Mouse (Mus musculus) erythroblast, embryonic 14.5 days (primary cell): ENCODE measurements around the gene Plekho2. TPM values are rescaled to one million over a fixed set of nuclear protein-coding genes. Genes with fewer than 3 reads are reported as not detected.

Experiments
- H3K27me3 ChIP-seq: 2 replicates; pipeline ENCODE4 v1.6.1; 2012; ENCODE audit warnings: inconsistent platforms; ENCODE audit not compliant: control insufficient read depth
- H3K36me3 ChIP-seq: 2 replicates; pipeline ENCODE4 v1.6.1; 2012; ENCODE audit warnings: mild to moderate bottlenecking, inconsistent platforms; ENCODE audit not compliant: control insufficient read depth
- H3K4me1 ChIP-seq: 2 replicates; pipeline ENCODE4 v1.6.1; 2012; ENCODE audit warnings: inconsistent platforms; ENCODE audit not compliant: control insufficient read depth
- H3K4me3 ChIP-seq: replicated peaks from 2 replicates; pipeline ENCODE3; 2012; ENCODE audit warnings: moderate library complexity, mild to moderate bottlenecking, inconsistent platforms
- H3K9me3 ChIP-seq: 2 replicates; pipeline ENCODE4 v1.6.1; 2012; ENCODE audit warnings: low read length, inconsistent platforms, mixed read lengths; ENCODE audit not compliant: control insufficient read depth
- GATA1 ChIP-seq: IDR thresholded peaks from 2 replicates; pipeline ENCODE4 v1.6.1; 2012; ENCODE audit warnings: low read length, inconsistent platforms, mixed read lengths
- TAL1 ChIP-seq: IDR thresholded peaks from 3 replicates; pipeline ENCODE4 v1.6.1; 2012; ENCODE audit warnings: low read length, inconsistent platforms, mixed read lengths
- polyA plus RNA-seq: library from polyadenylated mRNA; stranded (reverse); fragments of >175 nt; gene quantifications from 2 replicates; pipeline ENCODE4 v1.2.3, GENCODE M21; 2012

Plekho2 gene
- polyA plus RNA-seq, 1 experiment = 11.7 TPM

- TF ChIP-seq TAL1 (no peak), GATA1 (no peak)
These were observed 41.8 kb downstream of the Plekho2 start for GRCm38 (mm10) chr9:65537901-65538630.

GRCm38 (mm10) chr9:65536491-65536890 is 43.3 kb downstream of the Plekho2 start:
- Histone ChIP-seq H3K36me3 (no peaks in the 10 kb centered on the region; the same call in 1 of the 2 replicates), H3K9me3 (no peaks in the 10 kb centered on the region), H3K27me3 (no peaks in the 10 kb centered on the region), H3K4me3 (no peak overlapping the region), H3K4me1 (peaks cover 66% of the 10 kb centered on the region)
- TF ChIP-seq TAL1 = no peak
- no peak for TF ChIP-seq GATA1

More at GRCm38 (mm10) chr9:65537901-65538630, 41.8 kb downstream of the Plekho2 start:
- Histone ChIP-seq H3K9me3 (no peaks in the 10 kb centered on the region), H3K27me3 (no peaks in the 10 kb centered on the region), H3K4me3 (no peak overlapping the region), H3K36me3 (no peaks in the 10 kb centered on the region), H3K4me1 (peaks cover 68% of the 10 kb centered on the region)

DNA sequence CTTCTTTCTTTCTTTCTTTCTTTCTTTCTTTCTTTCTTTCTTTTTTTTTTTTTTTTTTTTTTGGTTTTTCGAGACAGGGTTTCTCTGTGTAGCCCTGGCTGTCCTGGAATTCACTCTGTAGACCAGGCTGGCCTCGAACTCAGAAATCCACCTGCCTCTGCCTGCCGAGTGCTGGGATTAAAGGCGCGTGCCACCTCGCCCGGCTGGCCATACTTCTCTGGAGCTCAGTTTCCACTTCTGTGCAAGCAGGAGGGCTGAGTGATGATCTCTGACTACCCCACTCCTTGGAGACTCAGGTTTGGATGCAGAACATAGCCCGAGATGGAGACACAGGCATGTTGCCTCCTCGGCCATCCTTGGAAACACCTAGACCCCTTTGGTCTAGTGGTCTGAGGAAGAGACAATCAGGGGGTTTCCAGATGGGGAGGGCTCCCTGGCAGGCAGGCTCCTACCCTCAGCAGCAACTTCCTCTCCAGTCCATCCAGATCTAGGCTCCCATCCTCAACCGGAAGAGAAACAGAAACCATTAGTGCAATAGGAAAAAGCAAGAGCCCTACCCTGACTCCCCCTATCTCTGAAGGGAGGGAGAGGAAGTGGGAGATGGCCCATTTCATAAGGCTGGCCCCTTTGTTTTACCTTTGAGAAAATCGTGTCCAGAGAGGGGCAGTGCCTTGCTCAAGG is 43.9 kb downstream of the Plekho2 start:
- H3K4me1 ChIP-seq = peaks cover 66% of the 10 kb centered on the region
- H3K4me3 ChIP-seq = no peak overlapping the region
- no peaks in the 10 kb centered on the region for H3K27me3 ChIP-seq
- no peaks in the 10 kb centered on the region for H3K9me3 ChIP-seq
- no peak for TF ChIP-seq TAL1
- no peak for TF ChIP-seq GATA1
- H3K36me3 ChIP-seq = peaks cover 3% of the 10 kb centered on the region

DNA sequence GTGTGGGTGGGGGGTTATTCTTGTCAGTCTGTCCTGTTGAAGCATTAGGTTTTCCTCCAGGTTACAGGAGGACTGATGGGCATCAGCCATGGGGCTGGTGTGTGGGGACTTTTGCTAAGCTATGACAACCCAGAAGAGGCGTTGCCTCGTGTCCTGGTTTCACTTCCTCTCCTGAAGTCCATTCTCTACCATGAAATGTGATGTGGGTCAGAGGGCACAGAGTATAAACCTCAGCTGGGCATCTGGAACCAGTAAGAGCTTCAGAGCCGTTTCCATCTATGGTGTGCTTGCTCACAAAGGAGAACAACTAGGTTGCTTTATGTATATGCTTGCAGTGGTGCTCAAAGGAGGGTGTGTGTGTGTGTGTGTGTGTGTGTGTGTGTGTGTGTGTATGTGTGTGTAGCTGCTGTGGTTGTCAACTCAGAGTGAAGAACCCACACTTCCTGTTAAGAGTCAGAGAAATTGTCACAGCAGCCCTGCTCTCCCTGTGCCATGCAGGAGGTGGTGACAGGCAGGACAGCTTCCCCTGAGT is 44.6 kb downstream of the Plekho2 start:
- no peaks in the 10 kb centered on the region for H3K27me3 ChIP-seq
- peaks cover 73% of the 10 kb centered on the region for H3K4me1 ChIP-seq
- TF ChIP-seq TAL1 (no peak), GATA1 (no peak)

GRCm38 (mm10) chr9:65534111-65534510 is 45.7 kb downstream of the Plekho2 start:
- H3K27me3 ChIP-seq = no peaks in the 10 kb centered on the region
- H3K36me3 ChIP-seq = peaks cover 3% of the 10 kb centered on the region
- H3K4me1 ChIP-seq = peaks cover 79% of the 10 kb centered on the region
- H3K9me3 ChIP-seq = no peaks in the 10 kb centered on the region
- H3K4me3 ChIP-seq = no peak overlapping the region
- no peak for TF ChIP-seq TAL1
- TF ChIP-seq GATA1 = no peak

More for the DNA sequence above, 44.6 kb downstream of the Plekho2 start:
- H3K4me3 ChIP-seq = no peak overlapping the region
- no peaks in the 10 kb centered on the region for H3K9me3 ChIP-seq
- peaks cover 3% of the 10 kb centered on the region for H3K36me3 ChIP-seq

- peaks cover 3% of the 10 kb centered on the region for H3K36me3 ChIP-seq
- TF ChIP-seq TAL1 = no peak
- TF ChIP-seq GATA1 = no peak
- H3K4me3 ChIP-seq = no peak overlapping the region
- H3K9me3 ChIP-seq = no peaks in the 10 kb centered on the region
- no peaks in the 10 kb centered on the region for H3K27me3 ChIP-seq
- peaks cover 80% of the 10 kb centered on the region for H3K4me1 ChIP-seq
These were observed 46.9 kb downstream of the Plekho2 start for GRCm38 (mm10) chr9:65532986-65533385.

DNA sequence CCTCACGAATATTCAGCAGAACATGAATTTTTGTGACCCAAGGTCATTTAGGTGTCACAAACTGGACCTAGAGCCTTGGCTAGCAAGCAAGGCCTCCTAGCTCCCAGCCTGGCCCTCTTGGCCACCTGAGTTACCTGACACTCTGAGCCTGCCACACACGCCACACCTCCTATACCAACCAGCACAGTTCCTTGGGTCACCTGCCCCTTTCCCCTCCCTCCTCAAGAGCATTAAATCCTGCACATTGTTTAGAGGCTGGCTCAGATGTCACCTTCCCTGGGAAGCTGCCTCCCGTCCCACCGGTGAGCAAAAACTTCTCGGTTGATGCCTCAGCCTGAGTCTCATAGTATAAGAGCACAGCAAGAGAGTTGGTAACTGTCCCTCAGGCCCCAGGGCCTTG is 48.6 kb downstream of the Plekho2 start:
- Histone ChIP-seq H3K4me3 (no peak overlapping the region), H3K9me3 (no peaks in the 10 kb centered on the region), H3K27me3 (no peaks in the 10 kb centered on the region), H3K36me3 (peaks cover 3% of the 10 kb centered on the region), H3K4me1 (peaks cover 85% of the 10 kb centered on the region)
- TF ChIP-seq GATA1 = no peak
- no peak for TF ChIP-seq TAL1

DNA sequence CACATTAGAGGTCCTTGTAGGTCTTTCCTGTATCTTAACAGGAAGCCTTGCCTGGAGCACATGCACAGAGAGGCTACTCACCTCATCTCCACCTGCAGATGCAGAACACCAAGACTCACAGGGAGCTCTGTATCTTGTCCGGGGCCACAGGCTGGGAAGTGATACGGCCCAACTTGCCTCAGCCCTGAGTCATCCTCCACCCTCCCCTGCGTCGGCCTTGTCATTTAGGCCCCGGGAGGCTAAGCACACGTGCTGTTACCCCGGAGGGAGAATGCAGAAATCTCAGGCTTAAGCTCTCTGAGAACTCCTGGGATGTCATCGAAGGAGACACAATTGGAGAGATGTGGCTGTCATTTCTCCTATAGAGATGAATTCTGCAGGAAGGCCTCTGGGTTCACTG is 50.2 kb downstream of the Plekho2 start:
- Histone ChIP-seq H3K27me3 (no peaks in the 10 kb centered on the region), H3K4me1 (peaks cover 81% of the 10 kb centered on the region), H3K4me3 (peak overlapping the region; percentile 8), H3K9me3 (no peaks in the 10 kb centered on the region), H3K36me3 (peaks cover 3% of the 10 kb centered on the region)
- TF ChIP-seq GATA1 (peak; percentile 29; the same call in 1 of the 2 replicates), TAL1 (peak; percentile 41; the same call in 1 of the 3 replicates)

DNA sequence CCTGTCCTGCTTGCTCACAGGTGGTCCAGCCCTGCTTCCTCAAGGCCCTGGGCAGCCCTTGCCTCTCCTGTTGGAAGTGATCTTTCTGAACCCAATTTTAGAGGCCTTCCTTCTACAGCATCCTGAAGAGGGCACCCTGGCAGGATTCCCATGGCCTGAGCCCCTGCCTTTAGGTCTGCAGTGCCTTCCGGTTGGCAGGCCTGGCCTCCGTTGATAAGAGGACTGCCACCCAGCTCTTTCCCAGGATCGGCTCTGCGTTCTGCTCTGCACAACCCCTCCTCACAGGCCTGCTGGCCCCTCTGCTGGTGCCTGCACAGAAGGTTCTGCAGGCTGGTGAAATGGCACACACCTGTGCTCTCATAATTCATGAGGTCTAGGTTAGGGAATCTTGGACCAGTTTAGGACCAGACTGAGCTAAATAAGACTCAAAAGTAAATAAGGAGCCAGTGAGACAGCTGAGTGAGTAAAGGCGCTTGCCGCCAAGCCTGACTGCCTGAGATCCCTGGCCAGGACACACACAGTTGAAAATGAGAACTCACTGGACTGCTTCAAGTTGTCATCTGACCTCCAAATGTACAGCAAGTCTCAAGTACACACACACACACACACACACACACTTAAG is 51.3 kb downstream of the Plekho2 start:
- Histone ChIP-seq H3K4me1 (peaks cover 82% of the 10 kb centered on the region), H3K9me3 (no peaks in the 10 kb centered on the region), H3K27me3 (no peaks in the 10 kb centered on the region), H3K4me3 (peak overlapping the region; percentile 39), H3K36me3 (peaks cover 3% of the 10 kb centered on the region)
- TF ChIP-seq GATA1 (no peak), TAL1 (peak; percentile 66)
